In genomic region chr2:69140215-69140614, GRCm38 (mm10) we compare ENCODE assay signal across 29 mouse cellular contexts. TPM values are rescaled to one million over a fixed set of nuclear protein-coding genes. Genes with fewer than 3 reads are reported as not detected.
DNase-seq lines count a peak whose midpoint lies in the region; ATAC-seq and TF ChIP-seq lines count a peak whose summit lies in the region.
"Had no signal": no experiment of that assay in that cellular context is flagged by ENCODE, and none has a peak within 500 bp of the region (broad histone marks: within the 10 kb centered on the region; RNA-seq: fewer than 3 reads in every experiment).

No protein-coding gene starts in this region.

- no peaks in the 10 kb centered on the region for H3K9me3 ChIP-seq in CH12.LX (replicated peaks; ENCODE audit: low read length)
- no peaks in the 10 kb centered on the region for H3K9me3 ChIP-seq in forebrain, embryonic 13.5 days (replicated peaks)
- H3K9me3 ChIP-seq: embryonic facial prominence, embryonic 10.5 days; embryonic facial prominence, embryonic 13.5 days; G1E had no signal

- intact Hi-C loops in heart, postnatal 36 days (cut with DNase I): no loop called here

- no peak for TF ChIP-seq CTCF in CH12.LX (conservative IDR thresholded peaks at IDR 0.05 in 1 of 2, IDR thresholded peaks at IDR 0.05 in 1 of 2; ENCODE audit: low read depth in 2 of 2, low read length in 2 of 2)

- no peak overlapping the region for H3K27ac ChIP-seq in CH12.LX (ENCODE audit: insufficient read depth, low read depth)
- H3K27ac ChIP-seq in forebrain, embryonic 13.5 days: no peak overlapping the region
- H3K27ac ChIP-seq: embryonic facial prominence, embryonic 10.5 days; embryonic facial prominence, embryonic 13.5 days; gastrocnemius, adult 2 months; heart, adult 2 months; hindbrain, embryonic 14.5 days; hindbrain, postnatal 0 days had no signal

- dilution Hi-C loops in CH12.LX (cut with MboI; ENCODE audit: extremely low pct_ligation_motif_present, extremely low pct_unique_long_range_greater_than_20kb, low sequenced_read_pairs): no loop called here

- DNase-seq in heart, adult 11 months: peak; percentile 13
- no peak for DNase-seq in heart, postnatal 36 days
- DNase-seq in CH12.LX (ENCODE audit: extremely low read depth): no peak
- DNase-seq in retina, postnatal 1 day: peak; percentile 73
- no peak for DNase-seq in spleen, postnatal 10 days (ENCODE audit: low spot score in 2 of 2)
- DNase-seq in kidney, postnatal 14 days: no peak
- DNase-seq: adrenal gland, postnatal 10 days; adrenal gland, postnatal 36 days; cerebellum, adult 18-20 months; cerebellum, adult 9-10 months; cerebellum, postnatal 14 days; embryo, embryonic 11 days; forebrain, postnatal 0 days; gastrocnemius, adult 2 months; gastrocnemius, postnatal 14 days; heart, adult 2 months; heart, postnatal 4 days had no signal

- H3K9ac ChIP-seq in CH12.LX (ENCODE audit: insufficient read depth, low read depth): no peak overlapping the region
- no peak overlapping the region for H3K9ac ChIP-seq in forebrain, embryonic 13.5 days
- H3K9ac ChIP-seq: embryonic facial prominence, embryonic 13.5 days; forebrain, postnatal 0 days; hindbrain, embryonic 14.5 days had no signal

- H3K79me2 ChIP-seq in CH12.LX (replicated peaks; ENCODE audit: control insufficient read depth, extremely low read depth, insufficient read depth, poor library complexity, severe bottlenecking): no peaks in the 10 kb centered on the region

- WGBS in forebrain, embryonic 13.5 days: 51% methylated on average over 2 of the region's 2 CpGs

- H3K4me1 ChIP-seq in CH12.LX (ENCODE audit: control insufficient read depth in 1 of 2, insufficient read depth in 2 of 2): peaks cover 2 to 3% of the 10 kb centered on the region in 2 experiments; a peak in 1 of 4 replicates
- H3K4me1 ChIP-seq in forebrain, embryonic 13.5 days: no peaks in the 10 kb centered on the region

- peak; percentile 45; the same call in 1 of the 2 replicates for ATAC-seq in megakaryocyte progenitor cell, adult 5-6 weeks (replicated peaks; ENCODE audit: poor library complexity)
- no peak for ATAC-seq in forebrain, embryonic 13.5 days
- ATAC-seq: forebrain, embryonic 14.5 days; forebrain, postnatal 0 days; hindbrain, postnatal 0 days; inflammation-experienced regulatory T-cells, adult 6 months; Patski had no signal

- in situ Hi-C loops in CH12.LX (cut with MboI; ENCODE audit: low pct_ligation_motif_present, low pct_unique_long_range_greater_than_20kb, low sequenced_read_pairs): no loop called here

- H3K36me3 ChIP-seq in CH12.LX (replicated peaks in 1 of 2; ENCODE audit: control insufficient read depth in 1 of 2, insufficient read depth in 1 of 2, low read length in 1 of 2): no peaks in the 10 kb centered on the region
- H3K36me3 ChIP-seq in forebrain, embryonic 13.5 days (ENCODE audit: poor library complexity, severe bottlenecking): no peaks in the 10 kb centered on the region
- H3K36me3 ChIP-seq: embryonic facial prominence, embryonic 10.5 days; embryonic facial prominence, embryonic 13.5 days; G1E had no signal

- TF ChIP-seq POLR2A in CH12.LX (IDR thresholded peaks at IDR 0.05; ENCODE audit: low read depth, low read length): no peak

- no peaks in the 10 kb centered on the region for H3K27me3 ChIP-seq in CH12.LX (replicated peaks)
- no peaks in the 10 kb centered on the region for H3K27me3 ChIP-seq in forebrain, embryonic 13.5 days
- H3K27me3 ChIP-seq: embryonic facial prominence, embryonic 13.5 days; Patski had no signal

- no peak overlapping the region for H3K4me3 ChIP-seq in CH12.LX (replicated peaks in 1 of 3; ENCODE audit: low read depth in 2 of 3, low read length in 2 of 3, poor library complexity in 1 of 3)
- H3K4me3 ChIP-seq in forebrain, embryonic 13.5 days: no peak overlapping the region
- H3K4me3 ChIP-seq: embryonic facial prominence, embryonic 10.5 days; embryonic facial prominence, embryonic 13.5 days; erythroblast, embryonic 14.5 days; gastrocnemius, adult 2 months; heart, adult 2 months had no signal

- no peak for TF ChIP-seq RAD21 in CH12.LX (IDR thresholded peaks at IDR 0.05; ENCODE audit: low read depth, low read length)

- no peak overlapping the region for H3K4me2 ChIP-seq in CH12.LX (ENCODE audit: insufficient read depth, low read depth, poor library complexity, severe bottlenecking)
- H3K4me2 ChIP-seq in forebrain, embryonic 13.5 days: no peak overlapping the region
- H3K4me2 ChIP-seq: embryonic facial prominence, embryonic 13.5 days; heart, embryonic 11.5 days; hindbrain, embryonic 14.5 days had no signal

- TF ChIP-seq EP300 in CH12.LX (IDR thresholded peaks at IDR 0.05; ENCODE audit: low read length): peak; percentile 27; the same call in 1 of the 2 replicates

TF ChIP-seq in CH12.LX, 34 proteins besides CTCF, POLR2A, EP300 and RAD21:
- TF ChIP-seq MYC (IDR thresholded peaks at IDR 0.05; ENCODE audit: low read depth, low read length) (no peak), TCF12 (IDR thresholded peaks at IDR 0.05; ENCODE audit: low read depth, low read length) (no peak), ZKSCAN1 (IDR thresholded peaks at IDR 0.05; ENCODE audit: borderline replicate concordance, low read depth, low read length) (no peak), ZC3H11A (IDR thresholded peaks at IDR 0.05; ENCODE audit: low read depth, low read length) (no peak), MXI1 (IDR thresholded peaks at IDR 0.05; ENCODE audit: low read depth, low read length) (no peak), IRF4 (IDR thresholded peaks at IDR 0.05; ENCODE audit: low read depth, low read length) (0 out of 2 replicates have a peak, but pooled peaks have one; percentile 14)

RNA-seq across cellular contexts. Expression of gene Nostrin, which starts 4.6 kb away (rescaled TPM):
- 1 to 10 TPM; 4.6 to 5.2 TPM for total RNA-seq in heart, postnatal 36 days (2021)
- total RNA-seq in CH12.LX (2012; rRNA removed) (1.7 and 2.5 TPM in 2 replicates), CH12.LX (2014; rRNA removed) (0.19 and 0.24 TPM in 2 replicates)
- polyA plus RNA-seq in CH12.LX (2012; ENCODE audit: insufficient read length, low read depth): 0.29 and 0.63 TPM in 2 replicates
- 4.4 and 5.4 TPM in 2 replicates for total RNA-seq in megakaryocyte progenitor cell, adult 5-6 weeks (2015)
- 6.6 and 8.5 TPM in 2 replicates for total RNA-seq in megakaryocyte progenitor cell, adult 5-6 weeks (2017)
- 0.53 and 0.96 TPM in 2 replicates for polyA plus RNA-seq in forebrain, embryonic 13.5 days (2015; fragmentation: Nextera tagmentation; extraction: Ambion mirVana)
- polyA plus RNA-seq: erythroblast, embryonic 14.5 days; G1E had no signal

Comparison
In these comparisons a context has a peak if more than half of its experiments do, and no peak if none do; other contexts are left out.
1. DNase-seq: peak in heart, adult 11 months (single experiment) and retina, postnatal 1 day (single experiment); none in heart, postnatal 36 days (0 of 2), CH12.LX (single experiment), spleen, postnatal 10 days (0 of 2) and kidney, postnatal 14 days (single experiment).